Mouse (Mus musculus): ENCODE data around the gene Fgfr2. TPM values are rescaled to one million over a fixed set of nuclear protein-coding genes. Genes with fewer than 3 reads are reported as not detected.

The Fgfr2 gene
- polyA plus RNA-seq, 1 experiment: 1.7 TPM

GRCm38 (mm10) chr7:131345856-131346541 is 1777.2 kb downstream of the Fgfr2 start:
- Histone ChIP-seq H3ac (ENCODE audit: control insufficient read depth, insufficient read length, low read depth) (no peak overlapping the region), H3K27me3 (ENCODE audit: control insufficient read depth, insufficient read depth, insufficient read length) (no peaks in the 10 kb centered on the region), H3K79me3 (ENCODE audit: low read depth) (no peaks in the 10 kb centered on the region), H3K4me3 (ENCODE audit: insufficient read depth, poor library complexity, severe bottlenecking) (no peak overlapping the region), H3K36me3 (ENCODE audit: control insufficient read depth, insufficient read depth) (peaks cover 43% of the 10 kb centered on the region), H3K79me2 (ENCODE audit: control insufficient read depth, insufficient read depth) (no peaks in the 10 kb centered on the region)
- TF ChIP-seq MAX (IDR thresholded peaks at IDR 0.05) (no peak), FOSL1 (IDR thresholded peaks at IDR 0.05; ENCODE audit: insufficient read depth, low read length, poor library complexity, severe bottlenecking) (no peak), USF1 (IDR thresholded peaks at IDR 0.05; ENCODE audit: low read depth) (no peak), CEBPB (IDR thresholded peaks at IDR 0.05; ENCODE audit: low read depth) (no peak), MYOG (IDR thresholded peaks at IDR 0.05; ENCODE audit: control insufficient read depth, extremely low read depth, insufficient read length) (no peak), CTCF (IDR thresholded peaks at IDR 0.05; ENCODE audit: control insufficient read depth, insufficient read depth, insufficient read length) (no peak), MYOD1 (IDR thresholded peaks at IDR 0.05; ENCODE audit: control insufficient read depth, insufficient read length, low read depth) (no peak)

DNA sequence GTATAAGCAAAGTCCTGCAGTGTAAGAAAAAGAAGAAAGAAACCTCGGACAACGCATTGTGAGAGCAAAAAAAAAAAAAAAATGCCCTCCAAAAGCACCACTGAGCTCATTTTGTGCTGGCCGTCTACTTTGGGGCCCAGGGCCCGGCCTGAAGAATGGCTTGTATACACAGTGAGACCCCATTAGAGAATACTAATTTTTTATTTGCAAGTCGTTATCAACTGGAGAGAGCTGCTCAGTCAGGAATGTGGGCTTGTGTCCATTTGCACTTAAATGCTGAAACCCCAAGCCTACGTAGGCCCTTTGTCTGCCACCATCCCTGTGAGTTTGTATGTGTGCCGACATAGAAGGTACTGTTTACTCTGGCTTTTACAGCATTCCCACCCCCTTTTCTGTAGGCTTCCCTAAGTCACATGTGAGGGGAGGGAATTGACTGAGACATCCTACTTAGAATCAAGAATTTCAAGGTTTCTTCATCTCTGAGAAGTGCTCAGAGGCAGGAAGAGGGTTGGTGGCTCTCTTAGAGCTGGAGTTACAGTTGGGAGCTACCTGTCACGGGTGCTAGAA is 1785.6 kb downstream of the Fgfr2 start:
- Histone ChIP-seq H3K79me3 (ENCODE audit: low read depth) (no peaks in the 10 kb centered on the region), H3ac (ENCODE audit: control insufficient read depth, insufficient read length, low read depth) (no peak overlapping the region), H3K36me3 (ENCODE audit: control insufficient read depth, insufficient read depth) (peaks cover 16% of the 10 kb centered on the region), H3K4me3 (ENCODE audit: insufficient read depth, poor library complexity, severe bottlenecking) (no peak overlapping the region), H3K79me2 (ENCODE audit: control insufficient read depth, insufficient read depth) (no peaks in the 10 kb centered on the region), H3K27me3 (ENCODE audit: control insufficient read depth, insufficient read depth, insufficient read length) (no peaks in the 10 kb centered on the region)
- TF ChIP-seq MYOD1 (IDR thresholded peaks at IDR 0.05; ENCODE audit: control insufficient read depth, insufficient read length, low read depth) (no peak), CTCF (IDR thresholded peaks at IDR 0.05; ENCODE audit: control insufficient read depth, insufficient read depth, insufficient read length) (no peak), FOSL1 (IDR thresholded peaks at IDR 0.05; ENCODE audit: insufficient read depth, low read length, poor library complexity, severe bottlenecking) (no peak), USF1 (IDR thresholded peaks at IDR 0.05; ENCODE audit: low read depth) (no peak), MAX (IDR thresholded peaks at IDR 0.05) (no peak), CEBPB (IDR thresholded peaks at IDR 0.05; ENCODE audit: low read depth) (no peak), MYOG (IDR thresholded peaks at IDR 0.05; ENCODE audit: control insufficient read depth, extremely low read depth, insufficient read length) (no peak)

- TF ChIP-seq MYOG (IDR thresholded peaks at IDR 0.05; ENCODE audit: control insufficient read depth, extremely low read depth, insufficient read length): no peak
- TF ChIP-seq CTCF (IDR thresholded peaks at IDR 0.05; ENCODE audit: control insufficient read depth, insufficient read depth, insufficient read length): no peak
- no peak for TF ChIP-seq MYOD1 (IDR thresholded peaks at IDR 0.05; ENCODE audit: control insufficient read depth, insufficient read length, low read depth)
- TF ChIP-seq MAX (IDR thresholded peaks at IDR 0.05): no peak
- TF ChIP-seq USF1 (IDR thresholded peaks at IDR 0.05; ENCODE audit: low read depth): no peak
- TF ChIP-seq CEBPB (IDR thresholded peaks at IDR 0.05; ENCODE audit: low read depth): no peak
- no peak for TF ChIP-seq FOSL1 (IDR thresholded peaks at IDR 0.05; ENCODE audit: insufficient read depth, low read length, poor library complexity, severe bottlenecking)
- Histone ChIP-seq H3K4me3 (ENCODE audit: insufficient read depth, poor library complexity, severe bottlenecking) (no peak within 1 kb of the TSS), H3K79me3 (ENCODE audit: low read depth) (no peaks in the 10 kb centered on the region), H3K36me3 (ENCODE audit: control insufficient read depth, insufficient read depth) (peaks cover 4% of the 10 kb centered on the region), H3ac (ENCODE audit: control insufficient read depth, insufficient read length, low read depth) (no peak within 1 kb of the TSS), H3K79me2 (ENCODE audit: control insufficient read depth, insufficient read depth) (no peaks in the 10 kb centered on the region), H3K27me3 (ENCODE audit: control insufficient read depth, insufficient read depth, insufficient read length) (no peaks in the 10 kb centered on the region)
These were observed 1789.6 kb downstream of the Fgfr2 start, which contains the start of gene Fam24a for GRCm38 (mm10) chr7:131333564-131333963. Fam24a (plus strand) TSS chr7:131333864.

DNA sequence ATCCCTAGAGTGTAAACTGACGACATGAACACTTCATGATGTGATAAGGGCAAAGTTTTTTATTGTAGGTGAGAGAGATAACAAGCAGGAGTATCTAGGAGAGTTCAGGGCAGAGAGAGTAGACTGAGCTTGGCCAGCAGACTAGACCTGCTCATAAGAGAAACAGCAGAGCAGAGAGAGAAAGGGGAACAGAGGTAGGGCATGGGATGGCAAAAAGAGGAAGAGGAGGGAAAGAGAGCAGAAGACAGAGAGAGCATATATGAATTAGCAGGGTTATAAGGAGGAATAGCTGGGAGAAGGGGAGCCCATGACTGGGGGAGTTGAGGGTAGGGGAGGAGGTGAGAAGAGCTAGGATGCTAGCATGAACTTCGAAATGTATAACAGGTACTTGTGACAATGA is 1791.5 kb downstream of the Fgfr2 start:
- no peak overlapping the region for H3K4me3 ChIP-seq (ENCODE audit: insufficient read depth, poor library complexity, severe bottlenecking)
- no peaks in the 10 kb centered on the region for H3K27me3 ChIP-seq (ENCODE audit: control insufficient read depth, insufficient read depth, insufficient read length)
- H3ac ChIP-seq (ENCODE audit: control insufficient read depth, insufficient read length, low read depth): no peak overlapping the region
- H3K79me3 ChIP-seq (ENCODE audit: low read depth): no peaks in the 10 kb centered on the region
- TF ChIP-seq FOSL1 (IDR thresholded peaks at IDR 0.05; ENCODE audit: insufficient read depth, low read length, poor library complexity, severe bottlenecking) (no peak), CTCF (IDR thresholded peaks at IDR 0.05; ENCODE audit: control insufficient read depth, insufficient read depth, insufficient read length) (no peak), MYOG (IDR thresholded peaks at IDR 0.05; ENCODE audit: control insufficient read depth, extremely low read depth, insufficient read length) (no peak), MAX (IDR thresholded peaks at IDR 0.05) (no peak), USF1 (IDR thresholded peaks at IDR 0.05; ENCODE audit: low read depth) (no peak), CEBPB (IDR thresholded peaks at IDR 0.05; ENCODE audit: low read depth) (no peak), MYOD1 (IDR thresholded peaks at IDR 0.05; ENCODE audit: control insufficient read depth, insufficient read length, low read depth) (no peak)
- H3K36me3 ChIP-seq (ENCODE audit: control insufficient read depth, insufficient read depth): no peaks in the 10 kb centered on the region
- no peaks in the 10 kb centered on the region for H3K79me2 ChIP-seq (ENCODE audit: control insufficient read depth, insufficient read depth)

GRCm38 (mm10) chr7:131329416-131329815 is 1793.7 kb downstream of the Fgfr2 start, which contains the start of gene Fam24b:
Fam24b (minus strand) TSS chr7:131329516.
- Histone ChIP-seq H3K27me3 (ENCODE audit: control insufficient read depth, insufficient read depth, insufficient read length) (no peaks in the 10 kb centered on the region), H3K79me3 (ENCODE audit: low read depth) (no peaks in the 10 kb centered on the region), H3K4me3 (ENCODE audit: insufficient read depth, poor library complexity, severe bottlenecking) (no peak within 1 kb of the TSS), H3K79me2 (ENCODE audit: control insufficient read depth, insufficient read depth) (no peaks in the 10 kb centered on the region), H3K36me3 (ENCODE audit: control insufficient read depth, insufficient read depth) (no peaks in the 10 kb centered on the region), H3ac (ENCODE audit: control insufficient read depth, insufficient read length, low read depth) (no peak within 1 kb of the TSS)
- TF ChIP-seq USF1 (IDR thresholded peaks at IDR 0.05; ENCODE audit: low read depth) (no peak), MYOG (IDR thresholded peaks at IDR 0.05; ENCODE audit: control insufficient read depth, extremely low read depth, insufficient read length) (no peak), CEBPB (IDR thresholded peaks at IDR 0.05; ENCODE audit: low read depth) (no peak), CTCF (IDR thresholded peaks at IDR 0.05; ENCODE audit: control insufficient read depth, insufficient read depth, insufficient read length) (no peak), MYOD1 (IDR thresholded peaks at IDR 0.05; ENCODE audit: control insufficient read depth, insufficient read length, low read depth) (no peak), FOSL1 (IDR thresholded peaks at IDR 0.05; ENCODE audit: insufficient read depth, low read length, poor library complexity, severe bottlenecking) (no peak)
